Mouse (Mus musculus) spleen, embryonic (tissue): Measurements from ENCODE around the gene Adgrg5.

Experiments
- CTCF ChIA-PET: fragments of 350-600 bp; sonication (Branson Sonifier 250); formaldehyde crosslinking; loops from one replicate; lab custom pipeline; 2022; lab: Charles Lee

Adgrg5 gene

GRCm38 (mm10) chr8:94916960-94917324 is 6.6 kb upstream of the Adgrg5 start:
- CTCF ChIA-PET, result interaction anchor here (0.6 kb wide), 1 partner anchor 213 kb away, joined by 3 read pairs; no protein-coding TSS in a partner anchor

DNA sequence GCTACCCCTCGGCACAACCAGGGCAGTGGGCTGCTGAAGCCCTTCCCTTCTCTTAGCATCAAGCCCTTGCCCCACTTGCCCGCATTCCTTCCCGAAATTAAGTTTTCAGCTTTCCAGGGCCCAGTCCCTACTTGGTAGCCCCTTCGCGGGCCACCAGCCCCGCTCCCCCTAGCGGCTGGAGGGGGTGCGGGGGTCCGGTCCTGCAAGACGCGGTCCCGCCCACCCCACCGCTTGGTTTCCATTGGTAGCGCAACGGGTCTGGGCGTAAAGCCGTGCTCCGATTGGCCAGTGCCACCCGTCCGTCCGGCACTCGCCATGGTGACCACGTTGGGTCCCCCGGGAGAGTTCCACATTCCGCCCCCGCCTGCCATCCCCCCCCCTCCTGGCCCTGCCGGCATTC is 6.1 kb upstream of the Adgrg5 start:
- CTCF ChIA-PET, result interaction anchor here (0.6 kb wide), 1 partner anchor 213 kb away, joined by 3 read pairs; no protein-coding TSS in a partner anchor

DNA sequence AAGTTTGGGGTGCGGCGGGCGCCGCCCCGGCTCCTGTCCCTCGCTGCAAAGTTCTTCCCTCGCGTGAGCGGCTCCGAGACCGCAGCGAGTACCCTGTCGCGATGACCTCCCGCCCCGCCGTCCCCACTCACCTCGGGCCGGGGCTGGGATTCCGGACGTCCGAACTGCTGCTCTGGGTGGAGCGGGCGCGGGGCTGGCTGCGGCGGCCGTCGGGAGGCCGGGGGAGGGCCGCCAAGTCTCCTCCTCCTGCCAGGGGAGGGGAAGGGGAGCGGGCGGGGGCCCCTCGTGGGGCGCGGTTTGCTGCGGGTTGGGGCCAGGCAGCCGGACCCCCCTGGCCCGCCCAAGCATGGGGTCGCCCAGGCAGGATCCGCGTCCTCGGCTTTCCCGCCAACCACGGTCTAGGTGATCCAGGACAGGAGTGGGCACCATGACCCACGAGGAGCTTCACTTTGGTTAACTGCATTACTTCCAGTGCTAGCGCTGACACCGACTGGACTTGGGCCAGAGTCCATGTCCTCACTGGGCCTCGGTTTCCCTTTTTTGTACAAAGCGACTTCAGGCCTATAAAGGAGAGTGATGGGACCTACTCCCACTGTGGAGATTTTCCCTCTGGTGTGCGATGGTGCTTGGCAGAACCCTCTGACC is 5.5 kb upstream of the Adgrg5 start, which contains the start of gene Ccdc102a:
Ccdc102a (minus strand) TSS at position 248 of the 645 bp plus-strand sequence.
- CTCF ChIA-PET, result no interaction called here

DNA sequence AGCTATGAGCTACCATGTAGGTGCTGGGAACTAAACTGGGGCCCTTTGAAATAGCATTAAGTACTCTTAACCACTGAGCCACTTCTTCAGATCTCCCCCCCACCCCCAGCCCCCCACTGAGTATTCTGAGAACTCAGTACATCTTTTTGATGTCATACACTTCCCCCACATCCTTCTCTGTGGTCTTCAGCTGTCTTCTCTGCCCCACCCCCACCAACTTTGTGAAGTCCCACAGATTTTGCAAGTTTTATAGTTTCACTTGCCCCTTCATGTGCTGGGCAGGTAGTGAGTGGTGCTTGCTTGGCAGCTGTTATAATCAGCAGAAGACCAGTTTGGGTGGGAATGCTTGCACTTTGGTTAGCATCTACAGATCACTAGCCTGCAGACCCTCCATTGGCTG is 4.2 kb upstream of the Adgrg5 start:
- CTCF ChIA-PET, result no interaction called here

GRCm38 (mm10) chr8:94922176-94922575 is 1.3 kb upstream of the Adgrg5 start:
- CTCF ChIA-PET, result interaction anchor here (0.5 kb wide), 1 partner anchor 15 kb away, joined by 4 read pairs; no protein-coding TSS in a partner anchor

- CTCF ChIA-PET, result interaction anchor here (0.5 kb wide), 1 partner anchor 15 kb away, joined by 4 read pairs; no protein-coding TSS in a partner anchor
Observed at GRCm38 (mm10) chr8:94922602-94923001, 892 bp upstream of the Adgrg5 start.

- CTCF ChIA-PET, result no interaction called here
Observed at GRCm38 (mm10) chr8:94928227-94928626, 4.7 kb downstream of the Adgrg5 start.

DNA sequence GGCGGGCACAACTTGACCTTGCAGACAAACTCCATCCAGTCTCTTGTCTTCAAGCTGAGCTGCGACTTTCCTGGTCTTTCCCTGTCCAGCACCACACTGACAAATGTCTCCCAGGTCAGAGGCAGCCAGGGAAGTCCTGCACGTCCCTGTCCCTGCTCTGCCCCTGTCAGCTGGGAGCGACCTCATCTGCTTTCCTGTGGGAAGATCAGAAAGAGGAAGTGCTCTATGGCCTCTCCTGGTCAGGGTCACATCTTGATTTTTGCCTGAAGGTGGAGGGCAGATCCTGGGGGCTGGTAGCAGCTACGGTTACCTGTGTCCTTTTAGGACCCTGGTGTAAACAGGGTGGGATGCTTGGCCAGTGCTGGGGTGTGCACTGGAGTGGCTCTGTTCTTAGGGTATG is 10.4 kb downstream of the Adgrg5 start:
- CTCF ChIA-PET, result no interaction called here

GRCm38 (mm10) chr8:94935172-94935571 is 11.7 kb downstream of the Adgrg5 start:
- CTCF ChIA-PET, result no interaction called here

GRCm38 (mm10) chr8:94942566-94942965 is 19.1 kb downstream of the Adgrg5 start:
- CTCF ChIA-PET, result interaction anchor here (0.8 kb wide), 1 partner anchor 12 kb away, joined by 3 read pairs; no protein-coding TSS in a partner anchor

GRCm38 (mm10) chr8:94945185-94945584 is 21.7 kb downstream of the Adgrg5 start:
- CTCF ChIA-PET, result interaction anchor here (0.6 to 0.7 kb wide), 2 partner anchors 85 to 674 kb away, joined by 3 to 4 read pairs; no protein-coding TSS in a partner anchor

DNA sequence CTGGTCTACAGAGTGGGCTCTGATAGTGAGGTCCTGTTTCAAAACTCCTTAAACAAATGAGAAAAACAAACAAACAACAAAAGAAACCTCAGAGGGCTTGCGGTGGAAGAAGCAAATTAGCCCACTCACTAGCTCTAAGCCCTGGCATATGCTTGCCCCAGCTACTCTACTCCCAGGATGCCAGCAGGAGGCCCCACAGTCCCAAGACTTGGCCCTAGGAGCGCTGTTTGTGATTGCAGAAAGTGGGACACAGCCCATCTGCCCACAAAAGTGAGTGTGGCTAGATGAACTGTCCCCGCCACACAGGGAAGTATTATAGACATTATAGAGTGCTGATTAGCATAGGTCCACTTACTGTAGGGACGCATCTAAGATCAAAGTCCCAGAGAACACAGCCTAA is 24.9 kb downstream of the Adgrg5 start:
- CTCF ChIA-PET, result no interaction called here

GRCm38 (mm10) chr8:94949010-94949409 is 25.5 kb downstream of the Adgrg5 start:
- CTCF ChIA-PET, result no interaction called here

- CTCF ChIA-PET, result interaction anchor here (1.0 kb wide), 1 partner anchor 51 kb away, joined by 5 read pairs; no protein-coding TSS in a partner anchor
Observed at GRCm38 (mm10) chr8:94950046-94950445, 26.6 kb downstream of the Adgrg5 start.

DNA sequence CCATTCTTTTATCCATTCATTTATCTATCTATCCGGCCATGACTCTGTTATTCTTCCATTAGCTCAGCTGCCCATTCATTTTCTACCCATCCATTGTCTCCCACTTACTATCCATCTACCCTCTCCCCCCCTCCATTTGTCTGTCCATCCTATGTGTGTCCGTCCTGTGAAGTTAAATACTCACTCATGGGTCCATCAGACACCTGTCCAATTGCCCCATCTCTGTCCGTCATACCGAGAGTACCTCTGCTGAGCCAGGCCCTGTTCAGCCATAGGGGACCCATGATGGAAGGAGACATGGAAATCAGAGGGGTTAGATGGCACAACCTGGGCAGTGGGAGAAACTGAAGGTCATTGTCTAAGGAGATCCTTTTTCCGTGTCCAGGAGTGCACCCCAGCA is 27.0 kb downstream of the Adgrg5 start:
- CTCF ChIA-PET, result interaction anchor here (1.0 kb wide), 1 partner anchor 51 kb away, joined by 5 read pairs; no protein-coding TSS in a partner anchor

GRCm38 (mm10) chr8:94952086-94952485 is 28.6 kb downstream of the Adgrg5 start:
- CTCF ChIA-PET, result no interaction called here

DNA sequence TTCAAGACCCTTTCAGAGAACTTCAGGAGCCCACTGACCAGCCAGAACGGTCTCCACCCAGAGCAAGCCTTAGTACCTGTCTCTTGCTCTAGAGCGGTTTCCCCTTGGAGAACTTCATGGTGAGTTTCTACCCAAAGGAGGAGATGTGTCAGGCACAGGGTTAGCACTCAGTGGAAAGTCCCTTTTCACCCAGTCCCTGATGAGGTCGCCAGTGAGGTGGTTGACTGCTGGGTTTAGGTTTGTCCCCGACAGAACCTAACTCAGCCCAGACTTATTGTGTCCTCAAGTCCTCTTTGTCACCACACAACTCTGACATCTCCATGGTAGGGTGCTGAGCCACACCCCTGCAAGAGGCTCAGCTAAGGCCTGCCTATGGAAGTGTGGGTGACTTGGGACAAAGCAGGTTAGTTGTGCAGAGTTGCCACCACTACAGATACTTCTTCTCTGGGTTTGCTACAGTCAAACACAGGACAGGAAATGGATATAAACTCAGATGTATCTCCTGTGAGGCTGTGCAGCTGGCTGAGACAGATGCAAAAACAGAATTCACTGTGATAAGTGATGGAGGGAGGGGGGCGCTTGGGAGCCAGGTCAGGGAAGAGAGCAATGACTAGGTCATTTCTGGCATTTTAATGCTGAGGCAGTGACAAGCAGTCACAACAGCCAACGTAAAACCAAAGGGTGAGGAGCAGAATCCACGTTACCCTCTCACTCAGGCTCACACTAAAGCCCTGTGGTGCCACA is 30.3 kb downstream of the Adgrg5 start:
- CTCF ChIA-PET, result no interaction called here

GRCm38 (mm10) chr8:94954368-94954737 is 30.9 kb downstream of the Adgrg5 start:
- CTCF ChIA-PET, result no interaction called here

DNA sequence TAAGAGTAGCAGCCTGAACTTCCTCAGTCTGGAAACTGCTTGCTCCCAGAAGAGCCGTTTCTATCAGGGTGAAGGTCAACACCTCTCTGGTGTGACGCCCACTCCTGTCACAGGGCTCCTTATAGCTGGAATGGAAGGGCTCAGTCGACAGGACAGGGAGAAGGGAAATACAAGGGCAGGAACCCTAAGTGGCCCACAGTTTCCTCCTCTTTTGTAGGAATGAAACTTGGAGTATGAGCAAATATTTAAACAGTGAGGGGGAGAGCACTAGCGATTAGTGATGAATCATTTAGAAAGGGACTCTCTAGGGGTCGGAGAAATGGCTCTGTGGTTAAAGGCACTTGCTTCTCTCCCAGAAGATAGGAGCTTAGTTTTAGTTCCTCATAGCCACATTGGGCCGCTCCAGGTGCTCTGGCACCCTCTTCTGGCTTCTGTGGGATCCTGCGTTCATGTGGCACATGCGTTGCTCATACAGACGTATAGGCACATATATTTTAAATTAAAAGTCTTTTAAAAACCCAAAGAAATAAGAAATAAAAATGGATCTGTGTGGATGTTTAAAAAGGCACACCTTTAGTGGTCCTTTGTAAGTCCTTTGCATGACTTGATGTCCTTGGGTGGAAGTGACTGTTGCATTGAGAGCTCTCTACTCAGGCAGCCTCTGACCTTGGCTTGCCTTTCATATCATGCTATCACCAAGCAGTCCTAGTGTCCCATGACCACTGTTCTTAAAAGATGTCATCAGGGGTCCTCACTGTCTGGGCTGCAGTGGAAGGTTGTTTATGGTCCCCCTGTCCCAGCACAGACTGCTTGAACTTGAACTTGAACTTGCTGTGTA is 31.6 kb downstream of the Adgrg5 start:
- CTCF ChIA-PET, result interaction anchor here (0.5 kb wide), 1 partner anchor 96 kb away, joined by 3 read pairs; no protein-coding TSS in a partner anchor

DNA sequence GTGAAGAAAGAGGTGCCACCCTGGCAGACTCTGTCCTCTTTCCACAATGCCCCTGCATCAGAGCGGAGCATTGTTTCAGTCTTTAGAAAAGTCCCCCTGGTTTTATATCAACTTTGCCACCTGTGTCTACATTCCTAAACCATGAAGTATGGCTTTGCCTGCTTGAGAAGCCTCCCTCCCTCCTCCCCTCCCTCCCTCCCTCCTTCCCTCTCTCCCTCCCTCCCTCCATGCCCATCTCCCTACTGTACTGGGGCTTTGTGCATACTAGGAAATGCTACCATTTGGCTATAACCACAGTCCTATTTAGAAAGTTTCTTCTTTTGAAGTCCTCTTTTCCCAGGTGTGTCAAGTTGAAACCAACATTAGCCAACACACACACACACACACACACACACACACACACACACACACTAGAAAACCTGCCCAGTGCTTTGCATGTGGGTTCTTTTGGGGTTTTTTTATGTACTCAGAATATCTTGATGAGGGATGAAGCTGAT is 32.6 kb downstream of the Adgrg5 start:
- CTCF ChIA-PET, result no interaction called here

GRCm38 (mm10) chr8:94962201-94962600 is 38.7 kb downstream of the Adgrg5 start:
- CTCF ChIA-PET, result no interaction called here
